Mouse (Mus musculus) kidney, adult 2 months (tissue): ENCODE measurements around the gene Ppp1r1b.

Experiments
- CTCF ChIP-seq: fragments of 200-500 bp; conservative IDR thresholded peaks from 2 replicates; pipeline ENCODE4 v1.5.1; 2011; ENCODE audit warnings: low read depth, mild to moderate bottlenecking, control low read depth, low read length, moderate library complexity, mixed read lengths; ENCODE audit not compliant: insufficient read depth, insufficient read length
- POLR2A ChIP-seq: fragments of 200-500 bp; IDR thresholded peaks from one replicate; pipeline ENCODE4 v1.6.1; 2011; ENCODE audit warnings: low read depth, low read length, control low read depth

DNA sequence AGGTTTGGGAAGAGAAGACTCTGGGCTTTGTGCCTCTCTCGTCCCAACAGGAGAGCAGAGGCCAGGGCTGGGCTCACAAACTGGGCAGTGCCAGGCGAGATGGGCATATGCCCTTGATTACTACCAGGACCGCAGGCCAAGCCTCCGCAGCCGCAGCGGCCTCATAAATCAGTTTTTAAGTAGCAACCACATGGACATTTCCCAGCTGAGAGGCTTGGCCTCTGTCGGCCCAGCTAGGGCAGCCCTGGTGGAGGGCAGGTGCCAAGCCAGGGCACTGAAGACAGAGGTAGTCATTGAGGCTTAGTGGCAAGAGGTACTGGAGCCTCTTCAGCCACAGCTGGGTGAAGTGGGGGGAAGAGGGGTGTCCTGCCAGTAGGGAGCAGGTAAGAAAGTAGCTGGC is 30.7 kb upstream of the Ppp1r1b start:
- TF ChIP-seq CTCF (no peak), POLR2A (no peak)
